Mouse (Mus musculus): ENCODE data around the gene Slc5a2. TPM values are rescaled to one million over a fixed set of nuclear protein-coding genes. Genes with fewer than 3 reads are reported as not detected.

Gene Slc5a2
- total RNA-seq, 2 experiments from 2014 or later, result not detected

- intact Hi-C loops (cut with DNase I), result loop anchor here (5.0 kb wide), 1 partner anchor 459 kb away; no protein-coding TSS in a partner anchor
Measured at GRCm38 (mm10) chr7:128248081-128249042, 17.1 kb upstream of the Slc5a2 start.

GRCm38 (mm10) chr7:128249998-128250397 lies 15.5 kb upstream of the Slc5a2 start:
- no peak for DNase-seq
- intact Hi-C loops (cut with DNase I), result loop anchor here (5.0 kb wide), 1 partner anchor 457 kb away; no protein-coding TSS in a partner anchor

More at GRCm38 (mm10) chr7:128248081-128249042, 17.1 kb upstream of the Slc5a2 start:
- no peak for DNase-seq

DNA sequence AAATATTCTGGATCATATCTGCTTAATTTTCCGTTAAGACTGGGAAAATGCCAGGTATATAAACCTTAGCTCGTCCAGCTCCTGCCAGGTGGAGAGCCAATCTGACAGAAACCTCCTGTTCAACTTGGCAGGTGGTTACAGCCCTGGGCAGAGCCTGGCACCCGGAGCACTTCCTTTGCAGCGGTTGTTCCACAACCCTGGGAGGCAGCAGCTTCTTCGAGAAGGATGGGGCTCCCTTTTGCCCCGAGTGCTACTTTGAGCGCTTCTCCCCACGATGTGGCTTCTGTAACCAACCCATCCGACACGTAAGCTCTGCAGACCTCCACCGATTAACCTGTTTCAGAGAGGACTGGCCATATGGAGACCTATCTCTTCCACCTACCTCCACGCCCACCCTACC lies 13.5 kb upstream of the Slc5a2 start:
- intact Hi-C loops (cut with DNase I), result no loop called here
- DNase-seq, result no peak

DNA sequence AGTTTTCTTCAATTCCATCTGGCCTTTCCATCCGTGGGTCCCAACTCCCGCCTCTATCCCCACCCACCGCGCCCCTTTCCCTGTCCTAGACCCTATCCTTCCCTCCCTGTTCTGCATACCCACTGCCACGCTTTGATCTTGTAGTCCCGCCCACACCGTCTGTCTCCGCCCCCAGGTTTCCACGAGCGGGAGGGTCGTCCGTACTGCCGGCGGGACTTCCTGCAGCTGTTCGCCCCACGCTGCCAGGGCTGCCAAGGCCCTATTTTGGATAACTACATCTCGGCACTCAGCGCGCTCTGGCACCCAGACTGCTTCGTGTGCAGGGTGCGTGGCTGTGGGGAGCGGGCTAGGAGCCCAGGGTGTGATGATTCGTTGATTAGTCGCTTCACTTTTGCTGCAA lies 12.8 kb upstream of the Slc5a2 start:
- DNase-seq, result no peak
- intact Hi-C loops (cut with DNase I), result no loop called here

GRCm38 (mm10) chr7:128254978-128255377 lies 10.5 kb upstream of the Slc5a2 start:
- intact Hi-C loops (cut with DNase I), result no loop called here
- DNase-seq, result no peak

- DNase-seq, result no peak
- intact Hi-C loops (cut with DNase I), result no loop called here
Measured at GRCm38 (mm10) chr7:128255757-128256156, 9.7 kb upstream of the Slc5a2 start.

DNA sequence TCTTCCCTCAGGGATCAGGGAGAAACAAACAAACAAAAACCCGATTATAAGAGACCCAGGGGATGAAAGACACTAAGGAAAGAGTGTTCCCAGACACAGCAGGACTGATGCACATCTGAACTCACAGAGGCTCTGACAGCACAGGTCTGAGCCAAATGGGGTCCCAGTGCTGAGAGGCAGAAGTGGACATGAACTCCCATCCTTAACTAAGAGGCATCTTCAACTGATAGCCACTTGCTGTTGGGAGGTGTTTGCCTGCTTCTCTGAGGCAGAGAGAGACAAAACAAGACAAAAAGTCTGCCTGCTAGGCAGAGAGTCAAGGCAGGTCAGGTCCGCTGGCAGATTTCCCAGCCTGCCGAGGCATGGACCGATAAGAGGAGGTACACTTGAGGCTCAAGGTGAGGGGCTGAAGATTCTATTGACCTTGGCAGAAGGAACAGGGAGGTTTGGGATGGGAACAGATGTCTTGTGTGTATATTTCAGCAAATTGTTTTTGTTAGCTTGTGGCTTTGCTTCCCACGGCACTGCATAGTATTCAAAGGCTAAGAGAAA lies 8.6 kb upstream of the Slc5a2 start:
- intact Hi-C loops (cut with DNase I), result no loop called here
- DNase-seq, result peak in 1 of 2 experiments; percentile 45

- intact Hi-C loops (cut with DNase I), result no loop called here
Measured at GRCm38 (mm10) chr7:128266056-128266455, 599 bp downstream of the Slc5a2 start.

GRCm38 (mm10) chr7:128267391-128267790 lies 1.9 kb downstream of the Slc5a2 start:
- no peak for DNase-seq
- intact Hi-C loops (cut with DNase I), result no loop called here

More at GRCm38 (mm10) chr7:128266056-128266455, 599 bp downstream of the Slc5a2 start:
- no peak for DNase-seq

DNA sequence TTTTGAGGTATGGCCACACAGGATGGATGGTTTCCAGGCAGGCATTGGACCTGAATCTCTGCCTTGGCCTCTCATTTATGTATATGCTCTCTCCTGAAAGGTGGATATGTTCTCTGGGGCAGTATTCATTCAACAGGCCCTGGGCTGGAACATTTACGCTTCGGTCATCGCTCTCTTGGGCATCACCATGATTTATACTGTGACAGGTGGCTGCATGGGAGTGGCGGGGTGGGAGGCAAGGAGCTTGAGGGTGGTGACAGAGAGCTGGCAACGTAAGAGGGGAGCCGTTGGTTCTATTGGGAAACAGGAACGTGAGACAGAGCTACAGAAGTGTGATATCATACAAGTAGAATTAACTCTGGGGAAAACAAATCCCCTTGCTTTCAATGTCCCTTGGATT lies 2.4 kb downstream of the Slc5a2 start:
- intact Hi-C loops (cut with DNase I), result no loop called here
- no peak for DNase-seq

DNA sequence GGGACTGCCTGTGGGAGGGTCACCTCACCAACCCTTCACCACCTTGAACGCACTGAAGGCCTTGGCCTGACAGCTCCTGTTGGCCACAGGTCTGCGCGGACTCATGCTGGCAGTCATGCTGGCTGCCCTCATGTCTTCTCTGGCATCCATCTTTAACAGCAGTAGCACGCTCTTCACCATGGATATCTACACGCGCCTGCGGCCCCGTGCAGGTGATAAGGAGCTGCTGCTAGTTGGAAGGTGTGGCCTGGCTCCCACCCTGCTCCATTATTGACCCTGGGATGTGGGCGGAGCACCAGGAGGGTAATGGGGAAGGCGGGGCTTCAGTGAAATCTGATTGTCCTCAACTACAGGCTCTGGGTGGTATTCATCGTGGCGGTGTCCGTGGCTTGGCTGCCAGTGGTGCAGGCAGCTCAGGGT lies 5.0 kb downstream of the Slc5a2 start:
- intact Hi-C loops (cut with DNase I), result no loop called here
- DNase-seq, result no peak

DNA sequence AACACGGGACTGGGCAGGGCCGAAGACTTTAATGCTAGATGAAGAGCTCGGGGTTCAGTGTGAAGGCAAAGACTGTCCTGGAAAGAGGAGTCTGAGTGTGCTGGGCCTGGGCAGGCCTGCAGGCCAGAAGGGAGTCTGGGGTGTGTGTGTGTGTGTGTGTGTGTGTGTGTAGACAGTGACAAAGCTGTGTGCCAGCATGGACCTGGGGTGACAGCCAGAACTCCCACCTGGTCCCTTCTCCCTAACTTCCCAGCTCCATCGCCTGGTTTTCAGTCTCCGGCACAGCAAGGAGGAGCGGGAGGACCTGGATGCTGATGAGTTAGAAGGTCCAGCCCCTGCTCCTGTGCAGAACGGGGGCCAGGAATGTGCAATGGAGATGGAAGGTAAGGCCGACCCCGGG lies 6.0 kb downstream of the Slc5a2 start:
- intact Hi-C loops (cut with DNase I), result no loop called here
- DNase-seq, result no peak

DNA sequence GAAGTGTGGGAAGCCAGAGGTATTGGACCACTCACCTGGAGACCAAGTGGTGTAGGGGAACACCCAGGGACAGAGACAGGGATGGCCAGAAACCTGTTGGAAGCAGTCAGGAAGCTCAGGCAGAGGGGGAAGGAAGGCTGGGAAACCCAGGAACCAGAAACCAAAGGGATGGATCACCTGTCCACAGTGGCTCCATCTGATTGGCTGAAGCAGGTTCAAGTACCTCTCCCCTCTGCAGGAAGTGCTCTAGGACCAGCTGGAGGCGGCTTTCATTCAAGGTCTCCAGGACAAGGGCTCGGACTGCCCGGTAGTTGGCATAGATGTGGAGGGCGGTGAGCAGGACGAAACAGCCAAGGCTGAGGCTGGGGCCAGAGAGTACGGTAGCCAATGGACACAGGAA lies 10.6 kb downstream of the Slc5a2 start:
- intact Hi-C loops (cut with DNase I), result no loop called here

GRCm38 (mm10) chr7:128279750-128280149 lies 14.3 kb downstream of the Slc5a2 start:
- intact Hi-C loops (cut with DNase I), result no loop called here
- no peak for DNase-seq

More for the DNA sequence above, 10.6 kb downstream of the Slc5a2 start:
- no peak for DNase-seq

GRCm38 (mm10) chr7:128281765-128282164 lies 16.3 kb downstream of the Slc5a2 start:
- intact Hi-C loops (cut with DNase I), result no loop called here
- no peak for DNase-seq

DNA sequence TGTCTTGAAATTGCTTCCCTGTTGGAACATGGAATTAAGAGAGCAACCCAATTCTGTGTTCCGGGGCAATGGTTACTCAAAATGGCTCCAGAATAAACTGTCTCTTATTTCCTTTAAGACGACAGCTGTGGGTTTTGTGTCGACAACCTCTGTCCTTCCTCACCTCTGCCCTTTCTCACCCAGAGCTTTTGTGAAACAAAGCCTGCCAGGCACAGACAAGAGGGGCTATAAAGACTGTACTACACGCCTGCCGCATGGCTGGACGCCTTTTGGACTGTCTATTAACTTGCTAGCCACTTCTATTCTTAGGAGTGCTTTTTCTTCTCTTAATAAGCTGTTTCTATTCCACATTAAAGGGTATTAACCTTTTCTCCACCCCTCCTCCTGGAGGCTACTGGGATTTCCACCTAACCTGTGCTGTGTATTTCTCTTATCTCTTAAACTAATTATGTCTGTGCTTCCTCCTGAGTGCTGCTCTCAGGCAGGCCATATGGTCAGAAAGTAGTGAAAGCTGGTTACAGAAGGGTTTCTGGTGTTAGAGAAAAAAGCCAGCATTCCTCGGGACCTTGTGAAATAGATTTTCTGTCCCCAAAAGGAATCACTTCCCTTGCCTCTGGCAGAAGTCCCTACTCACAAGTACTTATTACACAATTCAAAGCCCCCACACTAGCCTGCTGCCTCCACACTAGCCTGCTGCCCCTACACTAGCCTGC lies 17.2 kb downstream of the Slc5a2 start:
- intact Hi-C loops (cut with DNase I), result no loop called here
- no peak for DNase-seq

- DNase-seq, result no peak
- intact Hi-C loops (cut with DNase I), result no loop called here
Measured at GRCm38 (mm10) chr7:128284047-128284446, 18.6 kb downstream of the Slc5a2 start.

GRCm38 (mm10) chr7:128285060-128285459 lies 19.6 kb downstream of the Slc5a2 start:
- DNase-seq, result no peak
- intact Hi-C loops (cut with DNase I), result no loop called here

DNA sequence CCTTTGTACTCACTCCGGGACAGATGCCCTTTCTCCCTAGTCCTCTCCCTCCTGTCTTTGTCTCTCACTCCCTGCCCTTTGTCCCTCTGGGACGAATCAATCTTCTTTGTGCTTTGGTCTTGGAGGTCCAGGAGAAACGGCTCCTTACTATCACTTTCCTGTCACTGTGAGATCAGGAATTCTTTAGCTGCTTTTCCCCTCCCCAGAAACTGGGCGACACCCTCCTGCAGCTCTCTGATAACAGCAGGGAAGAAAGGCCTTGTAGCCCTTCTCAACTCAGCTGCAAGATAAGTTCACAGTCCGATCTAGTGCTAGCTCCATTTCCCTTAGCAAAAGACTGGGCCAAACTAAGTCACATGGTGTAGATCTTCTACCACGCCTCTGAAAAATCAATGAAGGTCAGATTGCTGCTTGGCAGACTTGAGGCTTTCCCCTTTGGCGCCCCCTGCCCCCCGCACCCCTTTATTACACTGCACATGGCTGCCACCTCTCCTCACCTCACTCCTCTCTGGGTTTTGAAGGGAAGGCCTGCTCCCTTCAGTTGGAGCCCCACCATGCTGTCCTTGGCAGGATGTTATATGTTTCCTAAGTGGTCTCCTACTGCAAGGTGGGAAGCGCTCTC lies 23.6 kb downstream of the Slc5a2 start:
- intact Hi-C loops (cut with DNase I), result no loop called here

DNA sequence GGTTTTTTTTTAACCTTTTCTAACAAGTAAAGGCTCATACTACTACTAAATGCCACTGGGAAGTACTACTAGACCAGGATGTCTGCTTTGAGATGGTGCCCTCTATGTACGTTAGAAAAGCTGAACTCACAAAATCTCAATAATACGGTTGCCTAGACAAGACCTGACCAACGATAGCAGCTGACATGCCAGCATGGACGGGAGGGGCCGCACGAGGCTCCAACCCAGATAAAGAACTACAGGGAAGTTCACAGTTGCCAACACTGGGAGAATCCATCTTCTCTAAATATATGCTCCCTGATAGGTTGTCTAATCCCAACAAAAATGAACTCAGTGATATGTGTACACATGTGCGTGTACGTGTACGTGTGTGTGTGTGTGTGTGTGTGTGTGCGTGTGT lies 29.3 kb downstream of the Slc5a2 start:
- no peak for DNase-seq
- intact Hi-C loops (cut with DNase I), result no loop called here

More for the DNA sequence above, 23.6 kb downstream of the Slc5a2 start:
- DNase-seq, result no peak

DNA sequence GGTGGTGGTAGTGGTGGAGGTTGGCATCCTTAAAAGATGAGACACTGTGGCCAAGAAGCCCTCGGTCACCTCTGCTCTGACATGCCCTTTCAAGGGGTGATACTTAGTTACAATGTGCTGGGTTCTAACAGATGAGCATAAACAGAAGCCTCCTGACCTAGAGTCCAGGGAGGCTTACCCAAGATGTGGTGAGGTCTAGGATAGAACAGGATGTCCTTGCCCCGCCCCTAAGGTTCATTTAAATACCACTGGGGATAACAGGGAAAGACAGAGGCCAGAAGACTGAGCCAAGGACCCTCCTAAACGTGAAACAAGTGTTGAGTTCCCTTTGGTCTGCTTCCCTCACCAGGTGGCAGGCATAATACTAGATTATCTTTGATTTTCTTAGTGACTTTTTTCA lies 31.1 kb downstream of the Slc5a2 start:
- DNase-seq, result no peak
- intact Hi-C loops (cut with DNase I), result no loop called here
